In the genomic region with DNA sequence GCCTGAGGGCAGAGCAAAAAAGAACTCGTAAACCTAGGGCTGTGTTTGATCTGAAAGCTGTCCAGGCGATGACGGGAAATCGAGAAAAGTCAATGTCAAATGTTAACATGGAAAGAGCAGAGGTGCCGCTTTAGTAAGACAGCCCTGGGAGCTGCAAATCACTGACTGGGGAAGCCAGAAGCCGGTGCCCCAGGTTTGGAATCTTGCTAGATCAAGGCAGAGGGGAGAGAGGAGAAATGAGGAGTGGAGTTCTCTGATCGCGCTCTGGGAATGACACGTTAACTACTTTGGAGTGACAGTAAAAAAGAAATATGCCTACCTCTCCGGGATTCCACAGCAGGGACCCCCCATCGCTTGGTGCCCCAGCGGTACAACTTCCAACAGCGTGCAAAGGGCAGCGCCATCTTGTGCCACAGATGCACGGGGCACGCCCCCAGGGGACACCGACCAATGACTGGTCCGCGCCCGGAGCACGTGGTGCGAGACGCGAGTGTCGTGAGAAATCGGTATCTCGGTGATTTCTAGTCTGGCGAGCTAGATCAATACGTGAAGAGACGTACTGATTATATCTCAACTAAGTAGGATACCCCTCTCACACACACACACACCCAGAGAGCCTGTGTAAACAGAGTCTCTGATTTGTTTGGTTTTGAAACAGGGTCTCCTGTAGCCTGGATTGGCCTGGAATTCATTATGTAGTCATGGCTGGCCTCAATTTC, we compare ENCODE assay signal across 8 mouse cellular contexts. TPM values are rescaled to one million over a fixed set of nuclear protein-coding genes. Genes with fewer than 3 reads are reported as not detected.
DNase-seq lines count a peak whose midpoint lies in the region; ATAC-seq and TF ChIP-seq lines count a peak whose summit lies in the region.

A gene (minus strand): TSS at position 418 of the 719 bp plus-strand sequence.

- peaks cover 27% of the 10 kb centered on the region for H3K36me3 ChIP-seq in forebrain, embryonic 10.5 days (replicated peaks)
- H3K36me3 ChIP-seq in heart, embryonic 15.5 days = no peaks in the 10 kb centered on the region
- no peaks in the 10 kb centered on the region for H3K36me3 ChIP-seq in liver, embryonic 14.5 days (replicated peaks; ENCODE audit: control insufficient read depth, insufficient read depth, low read depth)
- no peaks in the 10 kb centered on the region for H3K36me3 ChIP-seq in neural tube, embryonic 11.5 days (ENCODE audit: control insufficient read depth, insufficient read depth, low read length)

- H3K4me3 ChIP-seq in forebrain, embryonic 10.5 days = peak within 1 kb of the TSS; percentile 62
- peak within 1 kb of the TSS; percentile 76 for H3K4me3 ChIP-seq in heart, embryonic 15.5 days
- peak within 1 kb of the TSS; percentile 79 to 80 for H3K4me3 ChIP-seq in liver, embryonic 14.5 days (ENCODE audit: insufficient read depth in 1 of 2, low read depth in 2 of 2, low read length in 2 of 2)
- H3K4me3 ChIP-seq in neural tube, embryonic 11.5 days (ENCODE audit: low read depth, low read length) = peak within 1 kb of the TSS; percentile 50

- DNase-seq in c-Kit-negative CD71-positive TER-119-positive erythroid progenitor cells, embryonic 14.5 days (ENCODE audit: low read depth, low spot score) = peak; percentile 79
- peak; percentile 92 for DNase-seq in forebrain, embryonic 10.5 days (ENCODE audit: extremely low spot score, low spot score)
- peak; percentile 95 to 96 for DNase-seq in kidney, postnatal 25 days
- DNase-seq in liver, embryonic 14.5 days (ENCODE audit: low read depth in 3 of 3, low spot score in 3 of 3) = peak; percentile 69 to 84 (median 78)
- peak; percentile 94 for DNase-seq in neural tube, embryonic 11.5 days (ENCODE audit: low spot score)
- DNase-seq in telencephalon, adult 2 months (ENCODE audit: low read depth, low spot score) = peak; percentile 76

- TF ChIP-seq CTCF in liver, embryonic 14.5 days (IDR thresholded peaks at IDR 0.05; ENCODE audit: low read depth) = peak; percentile 61

- peaks cover 19% of the 10 kb centered on the region for H3K27me3 ChIP-seq in forebrain, embryonic 10.5 days (ENCODE audit: poor library complexity, severe bottlenecking)
- H3K27me3 ChIP-seq in heart, embryonic 15.5 days = peaks cover 3% of the 10 kb centered on the region; the same call in 1 of the 2 replicates
- H3K27me3 ChIP-seq in liver, embryonic 14.5 days (ENCODE audit: control insufficient read depth, insufficient read depth, low read length) = no peaks in the 10 kb centered on the region
- 0 out of 2 replicates have a peak, but pooled peaks cover 5% of the 10 kb centered on the region for H3K27me3 ChIP-seq in neural tube, embryonic 11.5 days (ENCODE audit: control insufficient read depth, insufficient read depth, low read length)

- H3K4me1 ChIP-seq in forebrain, embryonic 10.5 days = peaks cover 24% of the 10 kb centered on the region
- peaks cover 16% of the 10 kb centered on the region for H3K4me1 ChIP-seq in heart, embryonic 15.5 days (replicated peaks)
- H3K4me1 ChIP-seq in liver, embryonic 14.5 days (replicated peaks; ENCODE audit: control insufficient read depth in 2 of 2, insufficient read depth in 2 of 2, low read length in 1 of 2) = peaks cover 13% of the 10 kb centered on the region in 2 experiments
- H3K4me1 ChIP-seq in neural tube, embryonic 11.5 days (ENCODE audit: control insufficient read depth, insufficient read depth, low read length) = peaks cover 7% of the 10 kb centered on the region

- under 1% methylated on average over 30 of the region's 30 CpGs for WGBS in forebrain, embryonic 10.5 days
- under 1% methylated on average over 30 of the region's 30 CpGs for WGBS in heart, embryonic 15.5 days
- 1% methylated on average over 30 of the region's 30 CpGs for WGBS in liver, embryonic 14.5 days (ENCODE audit: insufficient replicate concordance)
- WGBS in neural tube, embryonic 11.5 days = under 1% methylated on average over 30 of the region's 30 CpGs

- H3K9ac ChIP-seq in heart, embryonic 15.5 days = peak within 1 kb of the TSS; percentile 74
- H3K9ac ChIP-seq in liver, embryonic 14.5 days (replicated peaks) = peak within 1 kb of the TSS; percentile 75
- H3K9ac ChIP-seq in neural tube, embryonic 11.5 days (ENCODE audit: low read length) = peak within 1 kb of the TSS; percentile 54

- no peak for TF ChIP-seq EP300 in liver, embryonic 14.5 days (IDR thresholded peaks at IDR 0.05; ENCODE audit: low read depth)

- ATAC-seq in CD4-positive, CD25-positive, alpha-beta regulatory T cell, adult 4 months = peak; percentile 96
- ATAC-seq in heart, embryonic 15.5 days (replicated peaks; ENCODE audit: insufficient number of reproducible peaks, insufficient read depth, low FRiP score, low read depth) = peak; percentile 91
- ATAC-seq in liver, embryonic 14.5 days (ENCODE audit: insufficient read depth) = peak; percentile 88
- peak; percentile 95 for ATAC-seq in neural tube, embryonic 11.5 days (ENCODE audit: insufficient read depth, low FRiP score, low TSS enrichment)

- H3K9me3 ChIP-seq in forebrain, embryonic 10.5 days = no peaks in the 10 kb centered on the region
- no peaks in the 10 kb centered on the region for H3K9me3 ChIP-seq in heart, embryonic 15.5 days (replicated peaks)
- H3K9me3 ChIP-seq in liver, embryonic 14.5 days (ENCODE audit: control insufficient read depth, low read length) = no peaks in the 10 kb centered on the region
- H3K9me3 ChIP-seq in neural tube, embryonic 11.5 days (ENCODE audit: control insufficient read depth, low read length) = no peaks in the 10 kb centered on the region

- H3K4me2 ChIP-seq in heart, embryonic 15.5 days = peak within 1 kb of the TSS; percentile 93
- peak within 1 kb of the TSS; percentile 97 for H3K4me2 ChIP-seq in liver, embryonic 14.5 days (ENCODE audit: low read depth)
- peak within 1 kb of the TSS; percentile 88 for H3K4me2 ChIP-seq in neural tube, embryonic 11.5 days (ENCODE audit: low read depth)

- H3K27ac ChIP-seq in forebrain, embryonic 10.5 days = peak within 1 kb of the TSS; percentile 84
- H3K27ac ChIP-seq in heart, embryonic 15.5 days = peak within 1 kb of the TSS; percentile 69
- peak within 1 kb of the TSS; percentile 42 for H3K27ac ChIP-seq in liver, embryonic 14.5 days
- H3K27ac ChIP-seq in neural tube, embryonic 11.5 days (ENCODE audit: low read depth, low read length) = no peak within 1 kb of the TSS

RNA-seq across cellular contexts. Expression of the gene that starts here (rescaled TPM):
- 10 to 100 TPM; 12.2 to 19.6 TPM for polyA plus RNA-seq in CD4-positive, CD25-positive, alpha-beta regulatory T cell, adult 4 months (2017; shearing (Covaris generic))
- 29.9 and 32.3 TPM in 2 replicates for polyA plus RNA-seq in forebrain, embryonic 10.5 days (2016; fragmentation: Nextera tagmentation; extraction: Ambion mirVana)
- 37.9 and 38.6 TPM in 2 replicates for polyA plus RNA-seq in heart, embryonic 15.5 days (2015; fragmentation: Nextera tagmentation; extraction: Ambion mirVana)
- polyA plus RNA-seq in liver, embryonic 14.5 days (2012; rRNA removed) = 12.9 and 14.2 TPM in 2 replicates
- polyA plus RNA-seq in liver, embryonic 14.5 days (2014; fragmentation: Nextera tagmentation; extraction: Ambion mirVana) = 20.8 and 21.4 TPM in 2 replicates
- 26.2 and 28.0 TPM in 2 replicates for polyA plus RNA-seq in neural tube, embryonic 11.5 days (2014; fragmentation: Nextera tagmentation; extraction: Ambion mirVana)
